Mouse (Mus musculus) heart, adult 2 months (tissue): Measurements from ENCODE around the gene Kansl1. TPM values are rescaled to one million over a fixed set of nuclear protein-coding genes. Genes with fewer than 3 reads are reported as not detected.
A peak's percentile ranks its signal among the peaks of the same experiment; 100 is the strongest.
"Not testable (repeated sequence)": the region's sequence is repeated elsewhere in the genome, so short reads cannot be mapped to it uniquely, and the experiment has no call there.

Experiments
- DNase-seq, 2 experiments: peaks; one replicate each; pipeline ENCODE4 v3.0.0; 2021
- H3K27ac ChIP-seq: fragments of 200-600 bp; 2 replicates; pipeline ENCODE4 v1.8.1; 2022
- H3K27me3 ChIP-seq: fragments of 200-500 bp; 2 replicates; pipeline ENCODE4 v1.6.1; 2012; ENCODE audit warnings: mild to moderate bottlenecking, low read length, inconsistent platforms, mixed read lengths; ENCODE audit not compliant: control insufficient read depth, insufficient read depth
- H3K36me3 ChIP-seq: fragments of 200-500 bp; 2 replicates; pipeline ENCODE4 v1.6.1; 2012; ENCODE audit warnings: low read length, inconsistent platforms; ENCODE audit not compliant: control insufficient read depth, insufficient read depth
- H3K4me1 ChIP-seq: fragments of 200-500 bp; 2 replicates; pipeline ENCODE4 v1.6.1; 2011; ENCODE audit warnings: low read length; ENCODE audit not compliant: control insufficient read depth, insufficient read depth
- H3K4me3 ChIP-seq: fragments of 200-600 bp; 2 replicates; pipeline ENCODE4 v1.8.1; 2022
- H3K79me2 ChIP-seq: fragments of 200-500 bp; replicated peaks from 2 replicates; pipeline ENCODE4 v1.6.1; 2012; ENCODE audit warnings: mild to moderate bottlenecking, inconsistent platforms, low read length, moderate library complexity, mixed read lengths; ENCODE audit not compliant: control insufficient read depth, insufficient read depth
- H3K9ac ChIP-seq: fragments of 200-500 bp; 2 replicates; pipeline ENCODE4 v1.6.1; 2012; ENCODE audit warnings: low read depth, mild to moderate bottlenecking, control low read depth, inconsistent platforms, low read length, mixed read lengths
- CTCF ChIP-seq: fragments of 200-600 bp; IDR thresholded peaks from 2 replicates; pipeline ENCODE4 v1.8.1; 2022; ENCODE audit warnings: antibody characterized with exemption, mild to moderate bottlenecking, moderate library complexity
- EP300 ChIP-seq: fragments of 200-500 bp; IDR thresholded peaks from 2 replicates; pipeline ENCODE4 v1.6.1; 2011; ENCODE audit warnings: low read depth, low read length, control low read depth; ENCODE audit not compliant: insufficient read depth
- POLR2A ChIP-seq: fragments of 200-500 bp; IDR thresholded peaks from 2 replicates; pipeline ENCODE4 v1.6.1; 2011; ENCODE audit warnings: mild to moderate bottlenecking, low read depth, low read length, control low read depth; ENCODE audit not compliant: insufficient read depth
- WGBS: fragments of 180-500 bp; shearing (Covaris S2); methylation state at CpG from one replicate; pipeline ENCODE4 v1.1.7; 2018; 5-methylcytosine and 5-hydroxymethylcytosine counted together
- intact Hi-C: fragments of 180-260 bp; cut with DNase I; formaldehyde crosslinking; loops from one replicate; pipeline ENCODE4 v1.15.1; 2025
- polyA plus RNA-seq: library from polyadenylated mRNA; depleted of rRNA; stranded (reverse); fragments of >200 nt; gene quantifications from 2 replicates; pipeline ENCODE4 v1.2.3, GENCODE M21; 2012
- total RNA-seq, 2 experiments: library from RNA; stranded (reverse); gene quantifications; 2 replicates each; pipeline ENCODE4 v1.2.3; 2021

Gene Kansl1
- total and polyA plus RNA-seq, 3 experiments = 26.8 to 30.1 (median 27.1) TPM

DNA sequence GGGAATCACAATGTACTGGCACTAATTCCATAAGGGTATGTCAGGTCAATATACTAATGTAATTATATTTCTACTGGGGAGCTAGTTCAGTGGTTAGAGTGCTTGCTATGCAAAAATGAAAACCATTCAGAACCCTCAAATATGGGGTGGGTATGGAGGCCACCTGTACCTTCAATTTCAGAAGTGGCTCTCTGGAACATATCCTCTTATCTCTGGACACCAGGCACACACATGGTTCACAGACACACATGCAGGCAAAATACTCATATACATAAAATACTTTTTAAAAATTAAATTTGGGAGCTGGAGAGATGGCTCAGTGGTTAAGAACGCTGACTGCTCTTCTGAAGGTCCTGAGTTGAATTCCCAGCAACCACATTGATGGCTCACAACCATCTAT is 16.0 kb downstream of the Kansl1 start:
- Histone ChIP-seq H3K36me3 (peaks cover 4% of the 10 kb centered on the region; the same call in 1 of the 2 replicates), H3K79me2 (no peaks in the 10 kb centered on the region; the same call in 1 of the 2 replicates), H3K4me3 (no peak overlapping the region), H3K27ac (no peak overlapping the region), H3K9ac (no peak overlapping the region), H3K27me3 (no peaks in the 10 kb centered on the region), H3K4me1 (peaks cover 2% of the 10 kb centered on the region; the same call in 1 of the 2 replicates)
- DNase-seq = no peak
- no peak for TF ChIP-seq POLR2A
- 94% methylated on average over 1 of the region's 1 CpGs for WGBS
- intact Hi-C loops = no loop called here

DNA sequence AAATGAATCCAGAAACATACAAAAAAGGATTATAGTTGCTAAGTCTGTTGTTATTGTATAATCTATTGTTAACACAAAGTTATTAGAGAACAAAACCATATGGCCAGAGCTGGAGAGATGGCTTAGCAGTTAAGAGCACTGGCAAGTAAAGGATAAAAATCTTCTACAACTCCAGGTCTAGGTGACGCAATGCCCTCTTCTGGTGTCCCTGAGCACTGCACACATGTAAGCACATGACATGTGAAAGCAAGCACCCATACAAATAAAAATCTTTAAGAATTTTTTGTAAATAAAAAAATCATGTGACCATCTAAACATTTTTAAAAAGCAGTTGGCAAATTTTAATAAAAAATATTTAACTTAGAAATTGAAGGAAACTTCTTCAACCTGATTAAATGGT is 17.4 kb downstream of the Kansl1 start:
- peaks cover 2% of the 10 kb centered on the region; the same call in 1 of the 2 replicates for H3K4me1 ChIP-seq
- H3K36me3 ChIP-seq = peaks cover 3% of the 10 kb centered on the region; the same call in 1 of the 2 replicates
- H3K27me3 ChIP-seq = no peaks in the 10 kb centered on the region
- intact Hi-C loops = no loop called here
- no peak overlapping the region for H3K4me3 ChIP-seq
- 98% methylated on average over 1 of the region's 1 CpGs for WGBS
- no peak for DNase-seq
- no peak for TF ChIP-seq EP300
- peak; percentile 59 for TF ChIP-seq CTCF
- no peak overlapping the region for H3K9ac ChIP-seq
- no peaks in the 10 kb centered on the region; the same call in 1 of the 2 replicates for H3K79me2 ChIP-seq
- no peak overlapping the region for H3K27ac ChIP-seq

DNA sequence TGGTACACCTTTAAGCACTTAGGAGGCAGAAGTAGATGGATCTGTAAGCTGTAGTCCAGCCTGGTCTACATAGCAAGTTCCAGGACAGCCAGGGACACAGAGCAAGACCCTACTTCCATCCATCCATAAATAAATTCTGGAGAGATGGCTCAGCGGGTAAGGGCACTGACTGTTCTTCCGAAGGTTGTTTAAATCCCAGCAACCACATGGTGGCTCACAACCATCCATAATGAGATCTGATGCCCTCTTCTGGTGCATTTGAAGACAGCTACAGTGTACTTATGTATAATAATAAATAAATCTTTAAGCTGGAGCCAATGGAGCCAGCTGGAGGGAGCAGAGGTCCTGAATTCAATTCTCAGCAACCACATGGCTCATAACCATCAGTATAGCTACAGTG is 20.2 kb downstream of the Kansl1 start:
- DNase-seq, intact Hi-C loops, H3K27ac ChIP-seq, H3K79me2 ChIP-seq, H3K4me3 ChIP-seq, H3K4me1 ChIP-seq, H3K36me3 ChIP-seq, H3K27me3 ChIP-seq, H3K9ac ChIP-seq: not testable (repeated sequence)
- peak; percentile 53 for TF ChIP-seq CTCF
- 57% methylated on average over 2 of the region's 2 CpGs for WGBS

DNA sequence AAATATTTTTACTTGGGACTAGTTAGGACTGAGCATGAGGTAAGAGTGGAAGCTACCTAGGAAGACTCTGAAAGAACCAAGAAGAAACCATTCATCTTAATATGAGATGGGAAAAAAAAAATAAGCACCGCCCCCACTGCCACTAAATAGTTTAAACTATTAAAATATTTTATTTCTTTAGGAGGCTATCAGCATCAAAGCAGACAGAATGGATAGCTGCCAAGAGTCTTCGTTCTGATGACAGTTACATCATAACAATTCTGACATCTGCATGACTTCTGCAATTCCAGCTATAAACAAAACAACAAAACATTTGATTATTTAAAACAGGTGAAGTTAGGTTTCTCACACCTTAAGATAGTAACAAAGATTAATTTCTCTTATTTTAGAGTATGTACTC is 23.1 kb downstream of the Kansl1 start:
- no peak for DNase-seq
- intact Hi-C loops = no loop called here
- TF ChIP-seq EP300 (no peak), POLR2A (no peak), CTCF (no peak)
- Histone ChIP-seq H3K4me3 (no peak overlapping the region), H3K36me3 (peaks cover 7% of the 10 kb centered on the region), H3K4me1 (peaks cover 2% of the 10 kb centered on the region; the same call in 1 of the 2 replicates), H3K9ac (no peak overlapping the region), H3K27me3 (no peaks in the 10 kb centered on the region), H3K79me2 (no peaks in the 10 kb centered on the region), H3K27ac (no peak overlapping the region)
- 50% methylated on average over 2 of the region's 2 CpGs for WGBS

DNA sequence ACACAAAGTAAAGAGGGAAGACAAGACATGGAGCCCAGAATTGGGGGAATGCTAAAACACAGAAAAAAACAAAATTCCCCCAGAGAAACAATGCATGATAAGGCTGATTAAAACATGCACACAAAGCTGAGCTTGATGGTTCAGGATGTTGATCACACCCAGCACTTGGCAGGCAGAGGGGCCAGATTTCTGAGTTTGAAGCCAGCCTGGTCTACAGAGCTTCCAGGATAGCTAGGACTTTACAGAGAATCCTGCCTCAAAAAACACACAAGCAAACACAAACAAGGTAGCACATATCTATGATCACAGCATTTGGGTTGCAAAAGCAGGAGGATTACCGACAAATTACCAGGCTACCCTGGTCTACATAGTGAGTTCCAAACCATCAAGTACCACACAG is 23.6 kb downstream of the Kansl1 start:
- DNase-seq = no peak
- intact Hi-C loops = no loop called here
- H3K79me2 ChIP-seq = no peaks in the 10 kb centered on the region
- H3K36me3 ChIP-seq = peaks cover 7% of the 10 kb centered on the region
- peaks cover 2% of the 10 kb centered on the region; the same call in 1 of the 2 replicates for H3K4me1 ChIP-seq
- H3K4me3 ChIP-seq = no peak overlapping the region
- H3K27ac ChIP-seq = no peak overlapping the region
- no peak for TF ChIP-seq CTCF
- no peak for TF ChIP-seq POLR2A
- TF ChIP-seq EP300 = no peak
- whole genome bisulfite sequencing = 91% methylated on average over 1 of the region's 1 CpGs
- H3K27me3 ChIP-seq = no peaks in the 10 kb centered on the region
- H3K9ac ChIP-seq = no peak overlapping the region

DNA sequence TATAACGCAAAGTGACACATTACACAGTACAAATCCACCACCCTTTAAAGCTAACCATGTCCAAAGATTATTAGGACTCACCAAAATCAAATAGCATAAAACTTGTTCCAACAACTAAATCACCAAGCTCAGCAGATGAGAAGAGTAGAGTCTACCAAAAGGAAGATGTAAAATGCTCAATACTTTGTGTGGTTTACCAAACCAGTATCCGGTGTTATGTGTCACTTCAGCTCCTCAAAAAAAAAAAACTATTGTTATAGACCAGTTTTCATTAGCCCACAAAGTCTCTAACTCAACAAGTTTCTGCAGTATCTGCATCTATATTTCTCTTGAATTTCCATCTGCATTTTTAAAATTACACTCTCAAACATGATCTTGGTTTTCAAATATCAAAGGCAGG is 25.3 kb downstream of the Kansl1 start:
- H3K27ac ChIP-seq = peak overlapping the region; percentile 99
- intact Hi-C loops = loop anchor here (2.0 kb wide), 1 partner anchor 97 kb away; no protein-coding TSS in a partner anchor

More for the DNA sequence above, 25.3 kb downstream of the Kansl1 start:
- Histone ChIP-seq H3K79me2 (no peaks in the 10 kb centered on the region), H3K4me1 (peaks cover 7% of the 10 kb centered on the region), H3K4me3 (peak overlapping the region; percentile 86), H3K9ac (no peak overlapping the region), H3K36me3 (peaks cover 18% of the 10 kb centered on the region), H3K27me3 (no peaks in the 10 kb centered on the region)
- no peak for DNase-seq
- WGBS = 19% methylated on average over 2 of the region's 2 CpGs
- no peak for TF ChIP-seq POLR2A
- TF ChIP-seq CTCF = no peak
- no peak for TF ChIP-seq EP300
